Mouse (Mus musculus) small intestine, adult 2 months (tissue): ENCODE results near the gene Gpr157. TPM values are rescaled to one million over a fixed set of nuclear protein-coding genes. Genes with fewer than 3 reads are reported as not detected.
A peak's percentile ranks its signal among the peaks of the same experiment; 100 is the strongest.

Experiments used
- H3K27ac ChIP-seq: fragments of 200-500 bp; 2 replicates; pipeline ENCODE4 v1.5.1; 2012; ENCODE audit warnings: low read depth, low read length, control low read depth, inconsistent platforms; ENCODE audit not compliant: insufficient read depth
- H3K27me3 ChIP-seq: fragments of 200-500 bp; 2 replicates; pipeline ENCODE4 v1.6.1; 2012; ENCODE audit warnings: mild to moderate bottlenecking, moderate library complexity, low read length, inconsistent platforms; ENCODE audit not compliant: control insufficient read depth, insufficient read depth
- H3K36me3 ChIP-seq: fragments of 200-500 bp; 2 replicates; pipeline ENCODE4 v1.6.1; 2012; ENCODE audit warnings: mild to moderate bottlenecking, low read length, control low read depth, inconsistent platforms; ENCODE audit not compliant: control insufficient read depth, insufficient read depth
- H3K4me1 ChIP-seq: fragments of 200-500 bp; 2 replicates; pipeline ENCODE4 v1.6.1; 2012; ENCODE audit warnings: low read length, inconsistent platforms, mixed read lengths; ENCODE audit not compliant: control insufficient read depth, insufficient read depth, insufficient read length
- H3K4me3 ChIP-seq: fragments of 200-500 bp; 2 replicates; pipeline ENCODE4 v1.5.1; 2012; ENCODE audit warnings: low read depth, mild to moderate bottlenecking, control low read depth, inconsistent platforms, low read length, moderate library complexity
- CTCF ChIP-seq: fragments of 200-500 bp; IDR thresholded peaks from 2 replicates; pipeline ENCODE4 v1.5.1; 2012; ENCODE audit warnings: low read depth, mild to moderate bottlenecking, control low read depth, inconsistent platforms, low read length, moderate library complexity, mixed read lengths; ENCODE audit not compliant: insufficient replicate concordance, insufficient read length; ENCODE audit errors: extremely low read depth
- POLR2A ChIP-seq: fragments of 200-500 bp; IDR thresholded peaks from 2 replicates; pipeline ENCODE4 v1.6.1; 2012; ENCODE audit warnings: low read depth, mild to moderate bottlenecking, control low read depth, inconsistent platforms, low read length, moderate library complexity
- WGBS: fragments of 180-500 bp; shearing (Covaris S2); methylation state at CpG from one replicate; pipeline ENCODE4 v1.1.7; 2018; 5-methylcytosine and 5-hydroxymethylcytosine counted together
- polyA plus RNA-seq: library from polyadenylated mRNA; depleted of rRNA; stranded (reverse); fragments of >200 nt; gene quantifications from 2 replicates; pipeline ENCODE4 v1.2.3, GENCODE M21; 2012; rRNA removed

The Gpr157 gene
- polyA plus RNA-seq, 1 experiment = 3.5 TPM

DNA sequence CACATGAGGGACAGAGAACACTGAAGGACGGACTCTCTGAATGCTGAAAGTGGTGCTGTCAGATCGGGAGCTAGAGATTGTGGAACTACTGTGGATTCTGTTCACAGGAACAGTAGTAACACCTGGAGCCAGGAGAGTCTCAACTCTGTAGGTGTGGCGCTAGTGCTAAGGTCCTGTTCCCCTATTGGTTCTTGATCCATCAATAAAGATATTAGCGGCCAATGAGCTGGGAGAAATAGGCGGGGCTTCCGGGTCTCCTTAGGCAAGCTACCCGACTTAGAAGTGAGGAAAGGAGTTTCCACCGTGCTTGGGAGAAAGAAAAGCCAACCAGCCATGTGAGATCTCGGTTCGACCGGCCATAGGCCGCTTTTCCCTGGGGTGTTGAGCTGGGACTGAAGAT, 57.1 kb downstream of the Gpr157 start:
- peaks cover 25% of the 10 kb centered on the region for H3K36me3 ChIP-seq
- peak overlapping the region; percentile 43 for H3K4me3 ChIP-seq
- H3K27me3 ChIP-seq = no peaks in the 10 kb centered on the region
- TF ChIP-seq POLR2A = no peak
- TF ChIP-seq CTCF = no peak
- H3K27ac ChIP-seq = no peak overlapping the region
- H3K4me1 ChIP-seq = peaks cover 11% of the 10 kb centered on the region; the same call in 1 of the 2 replicates
- 20% methylated on average over 12 of the region's 12 CpGs for WGBS

- Histone ChIP-seq H3K27ac (no peak overlapping the region), H3K36me3 (peaks cover 17% of the 10 kb centered on the region), H3K27me3 (no peaks in the 10 kb centered on the region), H3K4me1 (peaks cover 11% of the 10 kb centered on the region; the same call in 1 of the 2 replicates), H3K4me3 (no peak overlapping the region)
- TF ChIP-seq POLR2A (no peak), CTCF (no peak)
- 83% methylated on average over 4 of the region's 4 CpGs for WGBS
Observed at GRCm38 (mm10) chr4:150146286-150146685, 59.1 kb downstream of the Gpr157 start.

DNA sequence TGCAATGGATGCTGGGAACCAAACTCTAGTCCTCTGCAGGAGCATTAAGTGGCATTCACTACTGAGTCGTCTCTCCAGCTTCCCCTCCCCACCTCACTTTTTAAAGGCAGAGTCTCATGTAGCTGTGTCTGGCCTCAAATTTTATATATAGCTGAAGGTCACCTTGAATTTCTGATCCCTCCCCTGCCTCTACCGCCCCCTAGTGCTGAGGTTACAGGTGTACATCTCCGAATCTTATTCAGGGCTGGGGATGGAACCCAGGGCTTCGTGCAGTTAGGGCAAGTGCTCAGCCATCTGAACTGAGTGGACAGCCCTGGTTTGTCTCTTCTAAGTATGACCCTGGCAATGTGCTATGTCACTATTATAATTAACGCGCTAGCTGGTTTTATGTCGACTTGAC, 63.9 kb downstream of the Gpr157 start:
- H3K36me3 ChIP-seq = no peaks in the 10 kb centered on the region
- TF ChIP-seq POLR2A (no peak), CTCF (peak; percentile 46; the same call in 1 of the 2 replicates)
- H3K4me1 ChIP-seq = peaks cover 14% of the 10 kb centered on the region; the same call in 1 of the 2 replicates
- H3K4me3 ChIP-seq = 0 out of 2 replicates have a peak overlapping the region, but pooled peaks have one; percentile 4
- H3K27me3 ChIP-seq = no peaks in the 10 kb centered on the region
- WGBS = 85% methylated on average over 7 of the region's 7 CpGs
- H3K27ac ChIP-seq = no peak overlapping the region

- H3K27ac ChIP-seq = peak overlapping the region; percentile 75
Observed at GRCm38 (mm10) chr4:150152483-150152882, 65.3 kb downstream of the Gpr157 start.

DNA sequence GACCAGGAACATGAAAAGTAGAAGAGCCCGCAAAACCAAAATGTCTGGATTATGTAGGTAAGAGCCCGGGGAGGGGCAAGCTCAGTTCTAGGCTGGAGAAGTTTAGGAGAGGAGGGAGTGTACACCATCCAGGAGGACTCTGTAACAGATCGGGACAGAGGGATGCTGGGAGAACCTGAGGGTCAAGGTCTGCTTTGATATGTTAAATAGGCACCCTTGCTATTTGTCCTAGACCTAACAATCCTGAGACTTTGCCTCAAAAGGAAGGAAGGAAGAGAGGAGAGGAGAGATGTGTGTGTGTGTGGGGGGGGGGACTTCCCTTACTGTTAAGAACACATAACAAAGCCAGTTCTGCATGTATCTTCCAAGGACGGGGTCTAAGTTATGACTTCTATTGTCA, 68.1 kb downstream of the Gpr157 start:
- 69% methylated on average over 4 of the region's 4 CpGs for WGBS
- H3K36me3 ChIP-seq = no peaks in the 10 kb centered on the region

More at GRCm38 (mm10) chr4:150152483-150152882, 65.3 kb downstream of the Gpr157 start:
- 35% methylated on average over 8 of the region's 8 CpGs for WGBS
- H3K4me1 ChIP-seq = peaks cover 17% of the 10 kb centered on the region; the same call in 1 of the 2 replicates
- no peak overlapping the region for H3K4me3 ChIP-seq
- no peaks in the 10 kb centered on the region for H3K36me3 ChIP-seq
- TF ChIP-seq CTCF = no peak
- 0 out of 2 replicates have a peak, but pooled peaks have one; percentile 19 for TF ChIP-seq POLR2A
- H3K27me3 ChIP-seq = no peaks in the 10 kb centered on the region

More for the DNA sequence above, 68.1 kb downstream of the Gpr157 start:
- no peak for TF ChIP-seq CTCF
- no peak for TF ChIP-seq POLR2A
- peak overlapping the region; percentile 32; the same call in 1 of the 2 replicates for H3K27ac ChIP-seq
- H3K4me3 ChIP-seq = no peak overlapping the region
- no peaks in the 10 kb centered on the region for H3K27me3 ChIP-seq
- H3K4me1 ChIP-seq = peaks cover 27% of the 10 kb centered on the region

Other genes starting within 250 kb of the Gpr157 start
- gene Spsb1, start 132.3 kb upstream of the Gpr157 start, polyA plus RNA-seq = 17.4 and 27.3 TPM in 2 replicates
- 17.7 and 22.0 TPM in 2 replicates for gene H6pd, start 78.3 kb upstream of the Gpr157 start, polyA plus RNA-seq
- gene Slc2a5, start 31.9 kb downstream of the Gpr157 start, polyA plus RNA-seq = 165 and 177 TPM in 2 replicates
- gene Slc2a7, start 61.6 kb downstream of the Gpr157 start, polyA plus RNA-seq = 47.2 and 68.9 TPM in 2 replicates
- 0.14 TPM in 1 of 2 replicates, not detected in the other for gene Car6, start 114.0 kb downstream of the Gpr157 start, polyA plus RNA-seq
- gene Eno1, start 149.4 kb downstream of the Gpr157 start, polyA plus RNA-seq = 223 and 498 TPM in 2 replicates
- gene Rere, start 194.3 kb downstream of the Gpr157 start, polyA plus RNA-seq = 37.1 and 72.8 TPM in 2 replicates